In the genomic region with DNA sequence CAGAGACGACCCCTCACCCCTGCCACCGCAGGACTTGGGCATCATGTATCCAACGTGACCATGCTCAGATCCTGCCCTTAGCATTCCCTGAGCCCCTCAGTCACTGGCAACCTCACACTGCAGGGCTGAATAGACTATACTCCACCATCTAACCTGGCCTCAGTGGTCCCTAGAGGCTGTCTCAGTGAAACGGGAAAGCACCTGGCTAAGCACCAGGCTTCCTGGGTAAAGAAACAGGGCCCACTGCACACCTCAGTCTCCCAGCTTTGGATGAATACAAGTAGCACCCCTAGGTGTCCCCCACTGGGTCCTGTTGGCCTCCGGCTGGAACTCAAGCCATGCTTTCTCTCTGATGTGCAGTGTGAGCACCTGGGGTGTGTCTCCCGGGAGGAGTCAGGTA, we compare ENCODE assay signal across 24 mouse cellular contexts. TPM values are rescaled to one million over a fixed set of nuclear protein-coding genes. Genes with fewer than 3 reads are reported as not detected.
"Had no signal": no experiment of that assay in that cellular context is flagged by ENCODE, and none has a peak within 500 bp of the region (broad histone marks: within the 10 kb centered on the region; RNA-seq: fewer than 3 reads in every experiment).

No protein-coding gene starts in this region.

- H3K4me1 ChIP-seq: liver, embryonic 12.5 days had no signal

- H3K36me3 ChIP-seq: hindbrain, embryonic 13.5 days; hindbrain, embryonic 15.5 days; liver, embryonic 12.5 days had no signal

- ATAC-seq: forebrain, postnatal 0 days; hindbrain, postnatal 0 days; intestine, embryonic 16.5 days; liver, embryonic 12.5 days had no signal

- H3K4me3 ChIP-seq: heart, adult 2 months; hindbrain, embryonic 13.5 days; hindbrain, embryonic 15.5 days; kidney, embryonic 15.5 days; limb, embryonic 13.5 days; limb, embryonic 15.5 days; liver, embryonic 12.5 days had no signal

- DNase-seq: forebrain, postnatal 0 days; gastrocnemius, postnatal 25 days; heart, adult 2 months; heart, postnatal 10 days; heart, postnatal 36 days; kidney, adult 11 months; kidney, adult 2 months; kidney, adult 9 months; kidney, postnatal 14 days; kidney, postnatal 36 days; layer of hippocampus, adult 9-11 months; layer of hippocampus, postnatal 36 days; left cerebral cortex, postnatal 4 days had no signal

- H3K27ac ChIP-seq: heart, adult 2 months; hindbrain, embryonic 13.5 days; hindbrain, embryonic 15.5 days; hindbrain, postnatal 0 days; kidney, embryonic 15.5 days; kidney, postnatal 0 days; limb, embryonic 13.5 days; limb, embryonic 15.5 days; liver, embryonic 12.5 days; liver, embryonic 14.5 days had no signal

- H3K27me3 ChIP-seq: hindbrain, embryonic 13.5 days; hindbrain, embryonic 15.5 days; kidney, embryonic 15.5 days; limb, embryonic 13.5 days; limb, embryonic 15.5 days; liver, embryonic 12.5 days had no signal

- H3K9me3 ChIP-seq: hindbrain, embryonic 13.5 days; hindbrain, embryonic 15.5 days; kidney, embryonic 15.5 days; limb, embryonic 13.5 days; limb, embryonic 15.5 days; liver, embryonic 12.5 days had no signal

RNA-seq across cellular contexts. Expression of gene Pdgfa, which starts 23.7 kb away (rescaled TPM):
- total RNA-seq: granulocyte monocyte progenitor cell, adult 5-6 weeks had no signal
